Mouse (Mus musculus): ENCODE measurements around the gene Susd6. TPM values are rescaled to one million over a fixed set of nuclear protein-coding genes. Genes with fewer than 3 reads are reported as not detected.
A peak's percentile ranks its signal among the peaks of the same experiment; 100 is the strongest.

The Susd6 gene
- total and polyA plus RNA-seq, 3 experiments: 7.8 to 11.0 (median 8.7) TPM

GRCm38 (mm10) chr12:80887036-80887435 lies 96.7 kb downstream of the Susd6 start:
- Histone ChIP-seq H3K4me3 (replicated peaks in 1 of 3; ENCODE audit: low read depth in 2 of 3, low read length in 2 of 3, poor library complexity in 1 of 3) (no peak overlapping the region), H3K79me2 (replicated peaks; ENCODE audit: control insufficient read depth, extremely low read depth, insufficient read depth, poor library complexity, severe bottlenecking) (no peaks in the 10 kb centered on the region), H3K4me1 (ENCODE audit: control insufficient read depth in 1 of 2, insufficient read depth in 2 of 2) (peaks cover 2 to 9% of the 10 kb centered on the region in 2 experiments; a peak in 2 of 4 replicates), H3K9ac (ENCODE audit: insufficient read depth, low read depth) (no peak overlapping the region), H3K36me3 (replicated peaks in 1 of 2; ENCODE audit: control insufficient read depth in 1 of 2, insufficient read depth in 1 of 2, low read length in 1 of 2) (no peaks in the 10 kb centered on the region), H3K4me2 (ENCODE audit: insufficient read depth, low read depth, poor library complexity, severe bottlenecking) (no peak overlapping the region), H3K27ac (ENCODE audit: insufficient read depth, low read depth) (no peak overlapping the region), H3K27me3 (replicated peaks) (no peaks in the 10 kb centered on the region), H3K9me3 (replicated peaks; ENCODE audit: low read length) (peaks cover 5% of the 10 kb centered on the region)
- in situ Hi-C loops (cut with MboI; ENCODE audit: low pct_ligation_motif_present, low pct_unique_long_range_greater_than_20kb, low sequenced_read_pairs): no loop called here
- TF ChIP-seq SMC3 (IDR thresholded peaks at IDR 0.05; ENCODE audit: low read depth, low read length) (no peak), NRF1 (IDR thresholded peaks at IDR 0.05; ENCODE audit: low read depth, low read length) (no peak), MAZ (IDR thresholded peaks at IDR 0.05; ENCODE audit: low read depth, low read length) (no peak), RCOR1 (conservative IDR thresholded peaks at IDR 0.05; ENCODE audit: low read depth, low read length) (no peak), TCF12 (IDR thresholded peaks at IDR 0.05; ENCODE audit: low read depth, low read length) (no peak), BHLHE40 (IDR thresholded peaks at IDR 0.05; ENCODE audit: low read depth, low read length) (no peak), CHD1 (IDR thresholded peaks at IDR 0.05; ENCODE audit: low read depth, low read length) (no peak), USF2 (conservative IDR thresholded peaks at IDR 0.05; ENCODE audit: low read depth, low read length) (no peak), CTCF (conservative IDR thresholded peaks at IDR 0.05 in 1 of 2, IDR thresholded peaks at IDR 0.05 in 1 of 2; ENCODE audit: low read depth in 2 of 2, low read length in 2 of 2) (no peak), ETS1 (conservative IDR thresholded peaks at IDR 0.05; ENCODE audit: low read depth, low read length) (no peak), EP300 (IDR thresholded peaks at IDR 0.05; ENCODE audit: low read length) (no peak), UBTF (IDR thresholded peaks at IDR 0.05; ENCODE audit: low read depth, low read length) (no peak), TBP (conservative IDR thresholded peaks at IDR 0.05; ENCODE audit: low read depth, low read length) (no peak), POLR2AphosphoS2 (IDR thresholded peaks at IDR 0.05; ENCODE audit: low read depth, low read length) (no peak)
- dilution Hi-C loops (cut with MboI; ENCODE audit: extremely low pct_ligation_motif_present, extremely low pct_unique_long_range_greater_than_20kb, low sequenced_read_pairs): no loop called here
- DNase-seq (ENCODE audit: extremely low read depth): no peak

- H3K27ac ChIP-seq (ENCODE audit: insufficient read depth, low read depth): no peak overlapping the region
- peak; percentile 17 for DNase-seq (ENCODE audit: extremely low read depth)
- no peaks in the 10 kb centered on the region for H3K27me3 ChIP-seq (replicated peaks)
- no peak overlapping the region for H3K4me3 ChIP-seq (replicated peaks in 1 of 3; ENCODE audit: low read depth in 2 of 3, low read length in 2 of 3, poor library complexity in 1 of 3)
- no peak for TF ChIP-seq MAZ (IDR thresholded peaks at IDR 0.05; ENCODE audit: low read depth, low read length)
- TF ChIP-seq HCFC1 (IDR thresholded peaks at IDR 0.05; ENCODE audit: low read depth, low read length): no peak
- TF ChIP-seq E2F4 (IDR thresholded peaks at IDR 0.05; ENCODE audit: insufficient replicate concordance, low read depth, low read length): no peak
- no peak for TF ChIP-seq ELF1 (IDR thresholded peaks at IDR 0.05; ENCODE audit: low read depth, low read length)
- TF ChIP-seq NELFE (IDR thresholded peaks at IDR 0.05; ENCODE audit: low read depth, low read length): no peak
- TF ChIP-seq TCF12 (IDR thresholded peaks at IDR 0.05; ENCODE audit: low read depth, low read length): no peak
- TF ChIP-seq CTCF (conservative IDR thresholded peaks at IDR 0.05 in 1 of 2, IDR thresholded peaks at IDR 0.05 in 1 of 2; ENCODE audit: low read depth in 2 of 2, low read length in 2 of 2): peak; percentile 21 to 25; a peak in 3 of 4 replicates
- H3K79me2 ChIP-seq (replicated peaks; ENCODE audit: control insufficient read depth, extremely low read depth, insufficient read depth, poor library complexity, severe bottlenecking): no peaks in the 10 kb centered on the region
- dilution Hi-C loops (cut with MboI; ENCODE audit: extremely low pct_ligation_motif_present, extremely low pct_unique_long_range_greater_than_20kb, low sequenced_read_pairs): no loop called here
- peaks cover 2 to 9% of the 10 kb centered on the region in 2 experiments; a peak in 2 of 4 replicates for H3K4me1 ChIP-seq (ENCODE audit: control insufficient read depth in 1 of 2, insufficient read depth in 2 of 2)
- no peak overlapping the region for H3K4me2 ChIP-seq (ENCODE audit: insufficient read depth, low read depth, poor library complexity, severe bottlenecking)
- H3K36me3 ChIP-seq (replicated peaks in 1 of 2; ENCODE audit: control insufficient read depth in 1 of 2, insufficient read depth in 1 of 2, low read length in 1 of 2): no peaks in the 10 kb centered on the region
- in situ Hi-C loops (cut with MboI; ENCODE audit: low pct_ligation_motif_present, low pct_unique_long_range_greater_than_20kb, low sequenced_read_pairs): no loop called here
- H3K9me3 ChIP-seq (replicated peaks; ENCODE audit: low read length): peaks cover 5% of the 10 kb centered on the region
- H3K9ac ChIP-seq (ENCODE audit: insufficient read depth, low read depth): no peak overlapping the region
Measured at GRCm38 (mm10) chr12:80889331-80889730, 99.0 kb downstream of the Susd6 start.

Measured in CH12.LX (cell line).